Mouse (Mus musculus) cerebellum, adult 8-10 months (tissue): ENCODE data around the gene Serpinf2.
"Not testable (repeated sequence)": the region's sequence is repeated elsewhere in the genome, so short reads cannot be mapped to it uniquely, and the experiment has no call there.

Source experiments
- DNase-seq: peaks from one replicate; pipeline ENCODE4 v3.0.0; 2022

Gene Serpinf2

GRCm38 (mm10) chr11:75424459-75424858, 14.9 kb downstream of the Serpinf2 start:
- DNase-seq, result no peak

- no peak for DNase-seq
Measured at GRCm38 (mm10) chr11:75424033-75424432, 15.4 kb downstream of the Serpinf2 start.

GRCm38 (mm10) chr11:75423091-75423490, 16.3 kb downstream of the Serpinf2 start:
- no peak for DNase-seq

GRCm38 (mm10) chr11:75422013-75422792, 17.2 kb downstream of the Serpinf2 start, which contains the start of gene Serpinf1:
Serpinf1 (minus strand) TSS chr11:75422701.
- DNase-seq, result no peak

- DNase-seq, result no peak
Measured at GRCm38 (mm10) chr11:75421375-75422012, 17.9 kb downstream of the Serpinf2 start.

GRCm38 (mm10) chr11:75420810-75421374, 18.5 kb downstream of the Serpinf2 start:
- no peak for DNase-seq

GRCm38 (mm10) chr11:75420037-75420436, 19.4 kb downstream of the Serpinf2 start:
- DNase-seq, result no peak

GRCm38 (mm10) chr11:75415994-75416393, 23.4 kb downstream of the Serpinf2 start:
- no peak for DNase-seq

GRCm38 (mm10) chr11:75415096-75415495, 24.3 kb downstream of the Serpinf2 start:
- DNase-seq, result no peak

- no peak for DNase-seq
Measured at GRCm38 (mm10) chr11:75410591-75410990, 28.8 kb downstream of the Serpinf2 start.

GRCm38 (mm10) chr11:75409679-75410575, 29.5 kb downstream of the Serpinf2 start:
- DNase-seq, result no peak

GRCm38 (mm10) chr11:75406865-75407264, 32.5 kb downstream of the Serpinf2 start:
- no peak for DNase-seq

- no peak for DNase-seq
Measured at GRCm38 (mm10) chr11:75406104-75406503, 33.3 kb downstream of the Serpinf2 start.

- peak; percentile 34 for DNase-seq
Measured at GRCm38 (mm10) chr11:75404801-75405200, 34.6 kb downstream of the Serpinf2 start.

GRCm38 (mm10) chr11:75403301-75404052, 35.9 kb downstream of the Serpinf2 start:
- DNase-seq, result no peak

- peak; percentile 20 for DNase-seq
Measured at GRCm38 (mm10) chr11:75402271-75402690, 37.1 kb downstream of the Serpinf2 start.

GRCm38 (mm10) chr11:75400099-75400498, 39.3 kb downstream of the Serpinf2 start:
- peak; percentile 32 for DNase-seq

GRCm38 (mm10) chr11:75399411-75399841, 40.0 kb downstream of the Serpinf2 start:
- DNase-seq, result peak; percentile 49

- no peak for DNase-seq
Measured at GRCm38 (mm10) chr11:75397452-75397851, 41.9 kb downstream of the Serpinf2 start.

GRCm38 (mm10) chr11:75395611-75396010, 43.8 kb downstream of the Serpinf2 start:
- no peak for DNase-seq

GRCm38 (mm10) chr11:75383529-75383928, 55.9 kb downstream of the Serpinf2 start:
- DNase-seq, result not testable (repeated sequence)
